Mouse (Mus musculus) adrenal gland, postnatal 14 days (tissue): ENCODE measurements around the gene Spata7. TPM values are rescaled to one million over a fixed set of nuclear protein-coding genes. Genes with fewer than 3 reads are reported as not detected.
A peak's percentile ranks its signal among the peaks of the same experiment; 100 is the strongest.

Experiments used
- DNase-seq: peaks from one replicate; pipeline ENCODE4 v3.0.0; 2021; ENCODE audit warnings: mixed read lengths
- total RNA-seq: library from RNA; stranded (reverse); gene quantifications from 2 replicates; pipeline ENCODE4 v1.2.3, GENCODE M21; 2021

Gene Spata7
- total RNA-seq, 1 experiment from 2014 or later = 10.4 TPM

DNA sequence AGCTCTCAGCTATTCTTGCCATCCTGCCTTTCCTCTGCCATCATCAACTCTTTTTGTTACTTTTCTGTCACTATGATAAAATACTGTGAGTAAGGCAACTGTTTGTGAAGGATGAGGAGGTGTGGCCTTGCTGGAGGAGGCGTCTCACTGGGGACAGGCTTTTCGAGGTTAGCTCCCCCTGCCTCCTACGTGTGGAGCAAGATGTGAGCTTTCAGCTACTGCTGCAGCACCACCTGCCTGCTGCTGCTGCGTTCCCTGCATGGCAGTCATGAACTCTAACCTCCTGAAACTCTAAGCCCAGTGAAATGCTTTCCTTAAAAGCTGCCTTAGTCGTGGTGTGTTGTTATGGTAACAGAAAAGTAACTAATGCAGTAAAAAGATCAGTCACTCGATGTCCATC, 45.9 kb downstream of the Spata7 start:
- no peak for DNase-seq

DNA sequence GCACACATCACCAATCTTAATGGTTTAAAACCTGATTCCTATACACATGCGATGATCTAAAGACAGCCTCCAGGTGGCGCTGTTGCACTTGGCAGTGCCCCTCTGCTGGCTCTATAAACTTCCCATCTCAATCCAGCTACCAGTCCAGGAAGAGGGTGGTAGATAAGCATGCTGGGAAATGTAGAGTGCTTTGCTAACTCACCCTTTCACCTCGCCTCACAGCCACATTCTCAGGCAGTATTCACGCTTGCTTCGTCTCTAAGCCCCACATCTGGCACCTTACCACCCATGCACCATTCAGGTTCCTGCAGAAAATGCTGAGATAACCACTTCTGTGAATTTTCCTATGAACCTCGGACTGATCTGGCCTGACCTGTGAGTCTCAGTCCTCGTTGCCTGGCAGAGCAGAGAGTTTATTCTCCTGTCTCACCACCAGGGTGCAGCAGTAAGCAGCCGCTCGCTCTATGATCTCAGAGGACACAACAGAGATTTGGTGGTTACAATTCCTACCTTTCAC, 46.7 kb downstream of the Spata7 start:
- peak; percentile 87 for DNase-seq

DNA sequence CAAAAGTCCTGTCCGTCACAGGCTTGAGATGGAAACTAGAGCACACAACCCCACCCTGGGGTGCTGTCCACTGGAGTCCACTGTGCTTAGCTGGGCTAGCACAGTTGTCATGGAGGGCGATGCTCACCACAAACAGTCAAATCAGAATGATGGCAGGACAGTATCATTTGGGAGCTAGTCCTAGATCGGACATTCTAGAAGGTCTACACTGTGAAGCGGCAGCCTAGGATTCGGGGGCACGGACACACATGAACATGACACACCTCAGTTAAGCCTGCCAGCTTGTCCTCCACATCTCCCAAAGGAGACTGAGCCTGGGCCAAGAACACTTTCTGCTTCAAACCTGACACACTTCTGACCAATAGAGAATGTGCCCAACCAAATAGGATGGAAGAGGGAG, 48.9 kb downstream of the Spata7 start:
- no peak for DNase-seq

DNA sequence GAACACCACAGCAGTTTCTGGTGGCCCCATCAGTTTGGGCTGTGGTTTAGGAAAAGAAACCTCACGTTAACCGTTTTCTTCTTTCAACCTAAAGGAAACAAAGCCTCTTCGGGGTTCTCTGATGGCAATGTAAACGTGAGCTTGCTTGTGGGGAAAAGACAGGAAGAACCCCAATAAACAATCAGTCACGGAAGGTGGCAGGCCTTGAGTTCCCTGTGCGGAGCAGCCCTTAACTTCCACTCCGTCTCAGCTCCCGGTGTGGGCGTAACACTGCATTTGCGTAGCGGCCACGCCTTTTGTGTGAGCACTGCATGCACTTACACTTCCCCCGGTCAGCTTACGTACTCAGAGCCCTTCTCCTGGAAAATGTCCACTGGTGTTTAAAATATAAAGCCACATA, 49.4 kb downstream of the Spata7 start:
- no peak for DNase-seq

DNA sequence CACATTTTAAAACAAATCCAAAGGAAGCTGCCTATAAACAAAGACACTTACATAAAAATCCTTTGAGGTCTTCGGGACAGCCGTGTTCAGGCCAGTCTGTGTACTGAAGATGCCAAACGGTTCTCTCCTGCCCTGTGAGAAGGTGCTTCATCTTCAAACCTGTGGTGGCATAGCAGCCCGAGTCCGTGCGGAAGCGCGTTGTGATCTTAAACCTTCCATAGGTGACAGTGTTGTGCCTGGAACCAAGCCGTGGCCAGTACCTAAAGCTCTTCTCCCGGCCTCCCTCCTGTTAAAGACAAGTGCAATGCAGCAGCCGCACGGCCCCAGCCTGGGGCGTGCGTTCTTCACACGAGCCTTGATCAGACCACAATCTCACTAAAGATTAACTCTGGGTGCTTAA, 51.9 kb downstream of the Spata7 start:
- DNase-seq = no peak

DNA sequence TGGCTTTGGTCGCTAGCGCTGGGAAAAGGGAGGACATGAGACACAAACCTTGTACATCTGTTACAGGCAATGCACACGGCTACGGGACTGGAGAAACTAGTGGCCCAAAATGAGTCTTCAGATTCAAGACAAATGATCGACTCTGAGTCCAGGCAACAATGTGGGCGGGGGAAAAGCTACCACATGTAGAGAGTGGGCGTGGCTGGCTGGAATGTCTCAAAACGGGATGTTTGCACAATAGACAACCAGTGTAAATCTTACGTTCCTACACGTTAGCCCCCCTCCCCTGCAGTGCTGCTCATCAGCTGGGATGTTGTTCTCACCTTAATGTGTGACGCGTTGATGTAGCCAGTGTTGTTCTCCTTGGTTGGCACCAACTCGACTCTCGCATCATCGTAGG, 54.2 kb downstream of the Spata7 start:
- DNase-seq = no peak

DNA sequence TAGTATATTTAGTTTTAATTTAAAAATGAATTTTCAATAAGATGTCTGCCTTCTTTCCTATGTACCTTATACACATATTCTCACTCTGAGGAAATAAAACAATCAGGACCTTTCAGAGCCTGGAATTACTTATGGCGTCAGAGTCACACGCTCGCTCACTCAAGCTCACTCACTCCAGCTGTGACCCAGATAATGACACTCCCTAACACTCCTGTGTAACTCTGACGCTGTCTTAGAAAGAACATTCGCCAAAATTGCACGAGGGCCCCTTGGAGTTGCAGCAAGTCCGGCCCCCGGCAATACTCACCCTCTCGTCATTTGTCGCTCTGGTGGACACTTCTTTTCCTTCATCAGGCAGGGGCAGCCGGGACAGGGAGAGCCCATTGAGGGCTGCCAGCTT, 55.2 kb downstream of the Spata7 start:
- DNase-seq = no peak

DNA sequence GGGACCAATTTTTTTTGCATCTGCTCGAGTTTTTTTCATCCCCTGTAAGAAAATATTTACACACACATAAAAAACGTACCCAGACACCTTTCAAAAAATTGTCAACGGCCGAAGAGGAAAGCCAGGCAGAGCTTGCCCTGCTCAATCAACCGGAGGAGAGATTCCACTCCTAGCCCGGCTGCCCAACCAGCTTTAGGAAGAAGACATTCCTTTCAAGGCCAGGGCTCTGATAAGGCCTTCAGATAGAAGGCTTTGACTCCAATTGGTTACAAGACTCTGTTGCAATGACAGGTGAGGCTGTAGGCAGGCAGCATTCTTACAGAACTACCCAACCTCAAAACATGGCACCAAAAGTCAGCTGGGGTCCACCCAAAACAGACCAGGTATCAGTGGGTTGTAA, 55.6 kb downstream of the Spata7 start:
- DNase-seq = no peak

DNA sequence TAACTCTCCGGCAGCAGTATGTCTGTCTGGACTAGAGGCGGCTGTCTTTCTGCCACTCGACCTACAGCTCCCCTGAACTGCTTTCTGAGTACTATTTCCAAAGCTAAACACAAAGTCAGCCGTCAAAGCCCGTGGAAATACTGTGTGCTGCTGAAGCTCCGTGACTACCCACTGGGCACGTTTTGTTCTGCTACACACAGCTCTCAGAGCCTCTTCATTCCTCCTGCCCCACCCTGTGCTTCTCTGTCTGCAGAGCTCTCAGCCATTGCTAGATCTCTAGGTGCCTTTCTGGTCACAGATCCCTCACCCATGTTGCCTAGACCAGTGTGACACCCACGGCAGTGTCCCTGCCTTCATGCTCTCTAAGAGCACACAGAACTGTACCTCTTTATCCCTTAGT, 62.3 kb downstream of the Spata7 start:
- no peak for DNase-seq

DNA sequence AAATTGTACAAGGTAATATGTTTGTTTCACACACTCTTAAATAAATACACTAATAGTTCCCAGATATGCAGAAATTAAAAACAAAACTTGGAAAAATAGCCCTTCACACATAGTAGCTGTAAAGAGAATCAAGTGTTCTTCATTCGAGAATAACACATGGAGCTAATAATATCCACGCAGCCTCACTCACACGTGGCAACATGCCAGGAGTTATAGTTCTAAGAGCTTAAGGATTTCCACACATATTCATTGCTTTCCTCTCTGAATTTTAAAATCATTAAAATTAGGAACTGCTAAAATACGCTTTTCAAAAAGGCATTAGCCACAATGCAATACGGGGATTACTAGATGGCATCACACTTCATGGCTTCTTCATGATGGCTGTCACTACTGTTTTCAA, 69.2 kb downstream of the Spata7 start:
- DNase-seq = no peak

DNA sequence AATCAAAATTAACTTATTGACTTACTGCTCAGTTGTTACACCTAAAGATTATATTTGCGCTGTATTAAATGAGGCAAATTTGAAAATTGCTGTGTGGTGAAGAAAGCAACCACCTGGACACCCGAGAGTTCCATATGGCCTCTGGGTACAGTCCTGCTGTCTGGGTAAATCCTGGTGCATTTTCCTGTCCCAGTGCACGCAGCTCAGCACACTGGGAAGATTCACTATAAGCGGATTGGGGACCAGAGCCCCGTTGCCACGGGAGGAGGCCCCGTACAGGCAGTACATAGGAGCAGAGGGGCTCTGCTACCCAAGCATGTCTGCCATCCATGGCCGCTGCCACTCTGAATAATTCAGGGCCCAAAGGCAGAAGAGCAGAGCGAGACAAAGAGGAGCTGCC, 73.6 kb downstream of the Spata7 start:
- no peak for DNase-seq

DNA sequence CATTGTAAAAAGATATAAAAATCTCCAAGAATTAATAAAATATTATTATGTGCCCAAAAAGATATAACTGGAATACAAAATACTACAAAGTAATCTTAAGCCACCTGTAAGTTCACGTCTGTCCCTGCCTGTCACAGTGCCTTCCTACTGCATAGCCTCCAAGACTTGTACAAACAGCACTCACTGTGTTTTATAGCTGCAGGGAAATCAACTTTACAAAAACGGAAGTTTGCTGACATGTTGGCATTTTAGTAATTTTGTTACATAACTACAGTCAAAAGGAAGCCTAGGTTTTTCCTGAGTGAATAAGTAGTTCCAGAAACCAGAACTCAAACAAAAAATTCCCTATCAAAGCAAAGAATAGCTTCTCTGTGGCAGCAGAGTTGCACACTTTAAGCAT, 75.6 kb downstream of the Spata7 start:
- DNase-seq = no peak

DNA sequence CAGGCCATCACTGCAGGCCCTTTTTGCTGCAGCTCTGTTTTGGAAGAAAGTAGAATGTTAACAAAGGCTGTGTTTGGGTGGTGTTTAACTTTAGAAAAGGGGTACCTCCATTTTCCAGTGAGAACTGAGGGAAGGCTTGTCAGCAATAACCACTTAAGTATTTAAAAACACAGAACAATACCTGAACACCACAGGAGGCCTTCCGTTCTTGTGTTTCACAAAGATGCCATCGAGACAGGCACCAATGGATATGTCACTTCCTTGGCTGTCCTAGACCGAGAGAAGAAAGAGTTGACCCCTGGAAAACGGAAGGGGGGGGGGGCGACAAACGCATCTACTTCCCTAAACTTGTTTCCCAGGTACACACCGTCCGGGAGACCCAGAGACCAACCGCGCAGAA, 76.0 kb downstream of the Spata7 start:
- DNase-seq = no peak

DNA sequence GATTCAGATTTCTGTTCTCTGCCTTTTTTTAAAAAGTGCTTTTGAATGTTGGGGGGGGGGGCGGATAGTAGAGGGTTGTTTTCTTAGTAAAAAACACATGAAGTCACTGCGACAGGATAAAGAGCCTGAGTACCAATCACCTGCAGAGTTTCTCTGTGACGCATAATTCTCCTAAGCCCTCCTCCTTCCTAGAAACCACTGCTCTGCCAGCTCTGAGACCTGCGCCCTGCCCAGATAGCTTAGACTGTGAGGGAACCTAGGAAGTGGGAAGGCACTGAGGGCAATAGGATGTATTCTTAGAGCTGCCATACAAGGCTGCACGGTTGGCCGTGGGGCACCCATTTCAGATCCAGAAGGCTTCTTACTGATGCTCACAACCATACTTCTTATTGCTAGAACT, 84.9 kb downstream of the Spata7 start:
- no peak for DNase-seq

DNA sequence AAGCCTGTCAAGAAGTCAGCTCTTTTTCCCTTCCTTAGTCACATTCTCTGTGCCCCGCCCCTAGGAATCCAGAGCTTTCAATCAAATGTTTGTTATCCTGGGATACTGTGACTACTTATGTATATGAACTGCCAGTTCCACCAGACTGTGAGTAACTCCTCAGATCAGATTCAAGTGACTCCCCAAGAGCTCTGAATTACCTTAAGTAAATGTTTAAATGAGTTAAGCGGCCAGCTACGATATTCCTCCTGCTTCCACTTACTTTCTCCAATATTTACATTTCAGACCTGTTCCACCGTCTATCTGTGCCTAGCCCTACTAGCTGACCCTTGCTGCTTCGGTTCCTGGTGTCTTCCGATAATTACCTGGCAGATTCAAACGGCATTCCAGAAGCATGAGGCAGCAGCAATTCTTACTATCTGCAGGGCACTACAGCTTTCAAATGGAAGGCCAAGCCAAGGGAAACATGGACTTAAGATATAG, 85.7 kb downstream of the Spata7 start:
- DNase-seq = no peak

DNA sequence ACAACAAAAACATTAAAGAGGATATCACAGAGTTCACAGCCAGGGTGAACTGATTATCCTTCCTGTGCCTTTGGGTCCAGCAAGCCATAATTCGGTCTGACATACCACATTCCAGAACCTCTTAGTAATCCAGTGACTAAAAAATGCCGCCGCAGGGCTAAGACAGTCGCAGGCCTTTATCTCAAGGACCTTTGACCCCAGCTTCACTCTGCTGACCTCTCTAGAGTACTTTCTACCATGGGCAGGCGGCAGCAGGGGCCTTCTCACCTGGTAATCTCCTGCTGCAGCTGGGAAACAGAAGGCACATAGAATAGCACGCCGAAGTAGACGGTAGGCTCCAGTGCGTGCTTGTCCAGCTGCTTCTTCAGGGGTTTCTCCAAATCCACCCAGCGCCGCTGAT, 86.8 kb downstream of the Spata7 start:
- DNase-seq = peak; percentile 51

DNA sequence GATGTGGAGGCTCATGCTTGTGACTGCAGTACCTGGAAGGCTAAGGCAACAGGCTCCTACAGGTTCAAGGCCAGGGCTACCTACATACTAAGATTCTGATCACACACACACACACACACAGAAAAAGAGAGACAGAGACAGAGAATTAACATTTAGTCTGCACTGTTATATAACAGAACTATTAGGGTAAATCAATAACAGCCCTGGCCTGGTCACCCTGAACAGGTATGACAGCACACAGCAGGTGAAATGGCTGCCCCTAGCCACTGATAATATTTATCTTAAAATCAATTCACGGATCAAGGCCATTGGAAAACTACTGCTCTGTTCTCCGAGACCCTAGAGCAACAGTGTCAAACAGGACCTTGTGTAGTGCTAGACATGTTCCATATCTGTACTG, 88.2 kb downstream of the Spata7 start:
- DNase-seq = no peak

Other genes starting within 250 kb of the Spata7 start
- gene Kcnk10, start 49.8 kb upstream of the Spata7 start, total RNA-seq = 0.33 and 0.34 TPM in 2 replicates
- 18.5 and 19.8 TPM in 2 replicates for gene Ptpn21, start 109.2 kb downstream of the Spata7 start, total RNA-seq
- 81.2 and 89.7 TPM in 2 replicates for gene Zc3h14, start 118.8 kb downstream of the Spata7 start, total RNA-seq